Mouse (Mus musculus): ENCODE results near the gene Fgfbp1.

GRCm38 (mm10) chr5:43948748-43949275 is 32.8 kb downstream of the Fgfbp1 start:
- TF ChIP-seq CTCF (IDR thresholded peaks at IDR 0.05; ENCODE audit: borderline replicate concordance, extremely low read depth, insufficient read depth, insufficient read length) (no peak), POLR2A (IDR thresholded peaks at IDR 0.05; ENCODE audit: borderline replicate concordance, extremely low read depth, insufficient read depth, insufficient read length, poor library complexity, severe bottlenecking) (no peak)

Data from brain, embryonic 14.5 days (tissue).